Mouse (Mus musculus): Measurements from ENCODE around the gene Lig3. TPM values are rescaled to one million over a fixed set of nuclear protein-coding genes. Genes with fewer than 3 reads are reported as not detected.

Gene Lig3
- polyA plus RNA-seq, 1 experiment from 2014 or later: 19.7 TPM

- Histone ChIP-seq H3K27ac (replicated peaks) (no peak overlapping the region), H3K9me3 (replicated peaks) (no peaks in the 10 kb centered on the region), H3K27me3 (replicated peaks) (no peaks in the 10 kb centered on the region), H3K4me1 (peaks cover 31% of the 10 kb centered on the region), H3K4me3 (replicated peaks) (no peak overlapping the region), H3K36me3 (no peaks in the 10 kb centered on the region), H3K4me2 (no peak overlapping the region), H3K9ac (replicated peaks) (no peak overlapping the region)
- 34% methylated on average over 5 of the region's 5 CpGs for WGBS
- no peak for ATAC-seq (ENCODE audit: low FRiP score)
Measured at GRCm38 (mm10) chr11:82850259-82850658, 69.4 kb downstream of the Lig3 start.

GRCm38 (mm10) chr11:82852115-82852514, 71.2 kb downstream of the Lig3 start:
- H3K9me3 ChIP-seq (replicated peaks): no peaks in the 10 kb centered on the region
- 84% methylated on average over 11 of the region's 11 CpGs for WGBS
- H3K9ac ChIP-seq (replicated peaks): no peak overlapping the region
- H3K27me3 ChIP-seq (replicated peaks): no peaks in the 10 kb centered on the region
- H3K4me1 ChIP-seq: peaks cover 25% of the 10 kb centered on the region
- H3K27ac ChIP-seq (replicated peaks): no peak overlapping the region
- H3K4me3 ChIP-seq (replicated peaks): no peak overlapping the region
- H3K36me3 ChIP-seq: no peaks in the 10 kb centered on the region
- no peak for ATAC-seq (ENCODE audit: low FRiP score)
- no peak overlapping the region for H3K4me2 ChIP-seq

- no peak overlapping the region for H3K4me2 ChIP-seq
- H3K4me3 ChIP-seq (replicated peaks): no peak overlapping the region
- no peak for ATAC-seq (ENCODE audit: low FRiP score)
- H3K9ac ChIP-seq (replicated peaks): no peak overlapping the region
- WGBS: 89% methylated on average over 10 of the region's 10 CpGs
- H3K27ac ChIP-seq (replicated peaks): no peak overlapping the region
- no peaks in the 10 kb centered on the region for H3K9me3 ChIP-seq (replicated peaks)
- H3K36me3 ChIP-seq: no peaks in the 10 kb centered on the region
- H3K4me1 ChIP-seq: peaks cover 21% of the 10 kb centered on the region
- no peaks in the 10 kb centered on the region for H3K27me3 ChIP-seq (replicated peaks)
Measured at GRCm38 (mm10) chr11:82852540-82852939, 71.6 kb downstream of the Lig3 start.

GRCm38 (mm10) chr11:82852958-82853357, 72.0 kb downstream of the Lig3 start:
- H3K9ac ChIP-seq (replicated peaks): no peak overlapping the region
- 92% methylated on average over 7 of the region's 7 CpGs for WGBS

More at GRCm38 (mm10) chr11:82852958-82853357, 72.0 kb downstream of the Lig3 start:
- ATAC-seq (ENCODE audit: low FRiP score): no peak
- no peak overlapping the region for H3K27ac ChIP-seq (replicated peaks)
- H3K4me3 ChIP-seq (replicated peaks): no peak overlapping the region
- no peak overlapping the region for H3K4me2 ChIP-seq
- no peaks in the 10 kb centered on the region for H3K9me3 ChIP-seq (replicated peaks)
- no peaks in the 10 kb centered on the region for H3K27me3 ChIP-seq (replicated peaks)
- peaks cover 17% of the 10 kb centered on the region for H3K4me1 ChIP-seq
- H3K36me3 ChIP-seq: no peaks in the 10 kb centered on the region

Other genes with a start within 250 kb of the Lig3 start
- gene Cct6b, start 16.8 kb upstream of the Lig3 start, polyA plus RNA-seq (2015; fragmentation: Nextera tagmentation; extraction: Ambion mirVana): 0.24 and 0.27 TPM in 2 replicates
- 29.6 and 33.3 TPM in 2 replicates for gene Zfp830, start 16.8 kb upstream of the Lig3 start, polyA plus RNA-seq (2015; fragmentation: Nextera tagmentation; extraction: Ambion mirVana)
- 3.8 and 6.9 TPM in 2 replicates for gene Rffl, start 90.1 kb downstream of the Lig3 start, polyA plus RNA-seq (2015; fragmentation: Nextera tagmentation; extraction: Ambion mirVana)
- gene Rad51d, start 109.5 kb downstream of the Lig3 start, polyA plus RNA-seq (2015; fragmentation: Nextera tagmentation; extraction: Ambion mirVana): 10.9 and 11.3 TPM in 2 replicates
- gene Fndc8, start 111.0 kb downstream of the Lig3 start, polyA plus RNA-seq (2015; fragmentation: Nextera tagmentation; extraction: Ambion mirVana): 0.67 and 0.93 TPM in 2 replicates
- gene Nle1, start 127.3 kb downstream of the Lig3 start, polyA plus RNA-seq (2015; fragmentation: Nextera tagmentation; extraction: Ambion mirVana): 35.9 and 37.5 TPM in 2 replicates
- 2.1 and 2.6 TPM in 2 replicates for gene Unc45b, start 129.4 kb downstream of the Lig3 start, polyA plus RNA-seq (2015; fragmentation: Nextera tagmentation; extraction: Ambion mirVana)
- 1.9 and 2.1 TPM in 2 replicates for gene Slfn5, start 170.2 kb downstream of the Lig3 start, polyA plus RNA-seq (2015; fragmentation: Nextera tagmentation; extraction: Ambion mirVana)
- 1.7 and 5.6 TPM in 2 replicates for gene Slfn9, start 210.7 kb downstream of the Lig3 start, polyA plus RNA-seq (2015; fragmentation: Nextera tagmentation; extraction: Ambion mirVana)
- 0.22 and 1.4 TPM in 2 replicates for gene Slfn8, start 239.7 kb downstream of the Lig3 start, polyA plus RNA-seq (2015; fragmentation: Nextera tagmentation; extraction: Ambion mirVana)

All from neural tube, embryonic 15.5 days (tissue).